Mouse (Mus musculus) mesoderm, embryonic 11.5 days (tissue): ENCODE data around the gene Plcb1.
A peak's percentile ranks its signal among the peaks of the same experiment; 100 is the strongest.

ENCODE experiments used
- DNase-seq: peaks from one replicate; pipeline ENCODE4 v3.0.0-alpha.2; 2012; ENCODE audit warnings: low read depth, low spot score

Gene Plcb1

DNA sequence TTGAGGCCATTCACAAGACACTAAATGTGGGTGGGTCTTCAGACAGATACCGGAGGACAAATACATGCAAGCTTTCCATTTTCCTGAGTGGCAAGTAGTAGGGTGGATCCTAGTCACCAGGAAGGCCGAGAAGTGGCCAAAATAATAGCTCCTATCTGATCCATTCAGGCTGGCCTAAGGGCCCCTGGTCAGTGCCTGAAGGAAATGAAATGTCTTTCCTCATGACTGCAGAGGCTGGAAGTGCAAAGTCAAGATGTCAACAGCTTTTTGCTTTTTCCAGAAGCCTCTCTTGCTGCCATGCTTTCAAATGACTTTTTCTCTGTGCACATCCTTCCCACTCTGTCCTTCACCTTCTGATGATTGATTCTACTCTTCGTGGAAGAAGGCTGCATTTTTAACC, 415.0 kb downstream of the Plcb1 start:
- DNase-seq: no peak

DNA sequence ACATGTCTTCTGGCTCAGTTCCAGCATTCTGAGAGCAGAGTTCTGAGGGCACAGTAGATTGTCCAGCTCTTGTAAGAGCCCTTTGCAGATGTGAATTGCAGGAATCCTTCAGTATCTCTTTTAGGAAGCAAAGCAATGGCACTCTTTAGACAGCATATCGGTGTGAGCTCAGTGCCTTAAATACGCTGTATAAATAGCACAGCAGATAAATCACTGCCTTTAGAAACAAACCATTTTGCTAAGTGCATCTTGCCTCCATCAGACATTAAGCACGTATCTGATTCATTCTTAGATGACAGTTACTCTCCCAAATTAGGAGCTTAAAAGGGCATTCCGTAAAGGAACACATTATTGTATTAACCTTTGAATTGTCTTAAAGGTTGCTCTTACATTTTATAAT, 416.5 kb downstream of the Plcb1 start:
- no peak for DNase-seq

DNA sequence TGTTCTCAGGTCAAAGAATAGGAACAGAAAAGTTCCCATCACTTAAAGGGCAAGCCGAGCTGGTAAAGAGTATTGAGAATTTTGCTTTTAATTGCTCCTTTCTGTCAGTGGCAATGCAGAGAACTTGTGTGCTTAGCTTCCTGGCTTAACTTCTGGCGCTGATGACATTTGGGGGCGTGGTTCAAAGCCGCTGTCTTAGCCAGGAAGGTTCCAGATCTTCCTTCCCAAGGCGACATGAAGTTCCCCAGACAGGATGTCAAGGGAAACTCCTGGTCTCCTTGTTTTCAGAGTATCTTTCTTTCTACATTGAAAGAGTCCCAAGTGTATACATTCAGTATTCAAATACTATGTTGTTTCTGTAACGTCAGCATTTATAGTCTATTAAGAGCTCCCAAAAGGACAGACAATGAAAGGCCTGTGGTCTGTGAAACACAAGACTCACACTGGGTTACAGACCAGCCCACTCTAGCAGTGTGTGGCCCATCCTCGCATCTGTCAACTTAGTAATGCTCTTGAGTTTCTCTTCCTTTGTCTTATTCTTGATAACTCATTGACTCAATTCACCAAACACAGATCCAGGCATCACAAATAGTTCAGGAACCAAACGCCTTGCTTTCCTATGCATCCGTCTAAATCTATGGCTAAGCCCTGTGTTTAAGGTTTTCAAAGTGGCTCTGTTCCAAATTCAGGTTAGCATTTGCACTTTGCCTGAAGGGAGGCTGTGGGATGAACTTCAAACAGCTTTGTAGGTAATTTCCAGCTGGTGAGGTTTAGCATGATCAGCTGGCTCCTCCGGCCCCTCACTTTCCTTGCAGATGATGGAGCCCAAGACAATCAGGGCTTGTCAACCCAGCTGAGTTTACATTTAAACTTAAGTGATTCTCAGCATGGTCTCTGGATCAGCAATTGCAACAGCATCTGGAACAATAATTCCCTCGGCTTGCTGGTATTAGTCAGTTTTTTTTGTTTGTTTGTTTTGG, 418.6 kb downstream of the Plcb1 start:
- DNase-seq: no peak

DNA sequence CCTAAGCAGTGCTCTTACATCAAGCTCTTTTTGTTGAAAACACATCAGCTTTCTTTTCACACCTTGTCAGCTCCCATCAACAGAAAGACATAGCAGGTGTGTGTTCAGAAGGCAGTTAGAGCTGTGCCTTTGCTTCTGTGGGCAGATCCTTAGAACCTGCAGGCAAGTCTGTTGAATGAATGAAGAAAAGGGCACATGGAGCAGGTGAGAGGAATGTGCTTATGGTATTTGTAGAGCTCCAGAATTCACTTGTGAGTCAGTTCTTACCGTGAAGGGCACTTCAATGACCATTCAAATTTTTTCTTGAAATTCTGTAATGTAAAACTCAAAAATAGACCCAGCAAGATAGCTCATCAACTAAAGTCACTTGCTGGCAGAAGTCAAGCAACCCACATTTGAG, 423.0 kb downstream of the Plcb1 start:
- DNase-seq: no peak

DNA sequence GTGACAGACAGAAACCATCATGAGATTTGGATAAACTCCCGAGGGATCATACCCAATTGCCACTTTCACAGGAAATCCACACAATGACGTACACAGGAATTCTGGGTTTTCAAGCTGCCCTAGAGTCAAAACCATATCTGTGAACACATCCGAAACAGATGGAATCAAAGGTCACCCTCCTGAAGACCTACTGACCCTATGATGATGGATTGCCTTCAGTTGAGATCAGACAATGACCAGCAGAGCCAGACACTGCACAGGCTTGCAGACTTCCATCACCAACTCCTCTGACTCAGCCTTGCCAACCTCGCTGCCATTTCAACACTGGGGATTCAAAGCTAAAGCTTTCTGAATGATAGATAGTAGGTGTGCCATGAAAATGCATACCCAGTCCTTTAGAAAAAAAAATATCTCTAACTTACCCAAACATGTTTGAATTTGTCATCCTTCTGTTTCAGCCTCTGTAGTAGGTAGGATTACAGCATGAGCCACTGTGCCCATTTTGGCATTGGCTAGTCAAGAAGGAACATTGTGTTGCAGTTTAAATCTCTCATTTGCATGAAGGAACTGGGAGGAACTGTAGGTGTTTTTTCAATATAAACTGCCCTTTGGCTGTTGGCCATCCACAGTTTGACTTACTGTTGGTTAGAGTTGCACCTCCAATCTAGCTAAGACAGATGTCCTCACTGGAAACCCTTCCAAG, 429.0 kb downstream of the Plcb1 start:
- DNase-seq: peak; percentile 23

DNA sequence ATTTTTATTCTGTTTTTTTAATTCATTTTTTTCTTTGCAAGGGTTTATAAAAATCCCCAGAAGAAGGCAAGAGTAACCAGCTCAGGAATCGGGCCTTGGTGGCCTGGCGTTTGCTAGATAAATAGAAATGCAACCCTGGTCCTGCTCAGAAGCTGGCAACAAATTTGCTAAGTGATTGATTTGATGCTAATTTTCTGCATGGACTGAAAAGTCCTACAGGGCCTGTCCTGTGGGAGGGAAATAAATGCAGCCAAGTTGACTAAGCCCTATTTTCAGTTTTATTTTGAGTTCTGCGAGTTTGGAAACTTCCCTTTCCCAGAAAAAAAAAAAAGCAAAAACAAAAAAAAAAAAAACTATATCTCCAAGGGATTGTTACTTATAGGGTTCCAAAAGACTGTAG, 433.5 kb downstream of the Plcb1 start:
- no peak for DNase-seq

DNA sequence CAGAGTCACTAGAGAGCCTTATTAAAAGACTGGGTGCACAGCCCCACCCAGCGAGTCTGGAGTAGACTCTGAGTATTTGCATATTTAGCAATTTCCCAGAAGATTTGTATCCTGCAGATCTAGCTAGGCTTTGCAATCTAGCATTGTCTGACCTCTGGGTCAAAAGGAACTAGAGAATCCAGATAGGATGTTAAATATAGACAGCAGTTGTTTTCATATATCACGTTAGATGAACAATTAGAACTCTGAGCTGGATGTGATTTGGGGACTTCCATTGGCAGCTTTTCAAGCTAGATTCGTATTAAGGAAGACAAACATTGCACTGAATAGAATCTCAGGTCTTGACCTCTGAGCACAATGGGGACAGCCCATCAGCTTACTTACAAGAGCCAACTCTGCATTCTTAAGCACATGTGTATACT, 439.7 kb downstream of the Plcb1 start:
- no peak for DNase-seq

DNA sequence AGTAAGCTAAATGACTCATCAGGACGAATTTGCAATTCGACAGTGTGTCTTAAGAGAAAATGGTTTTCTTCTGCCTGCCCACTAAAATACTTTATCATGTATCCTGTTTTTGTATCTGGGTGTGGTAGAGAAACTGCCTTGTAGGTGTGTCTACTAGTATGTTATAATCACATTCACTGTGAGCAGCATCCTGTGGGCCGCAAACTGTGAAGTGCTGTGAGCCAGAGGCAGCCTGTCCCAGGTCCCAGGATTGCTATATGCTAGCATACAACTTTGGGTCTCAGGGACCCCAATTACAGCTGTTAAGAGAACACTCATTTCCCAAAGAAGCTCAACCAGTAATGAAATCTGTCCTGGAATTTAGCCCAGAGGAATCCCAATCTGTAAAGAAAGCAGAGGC, 444.4 kb downstream of the Plcb1 start:
- no peak for DNase-seq

DNA sequence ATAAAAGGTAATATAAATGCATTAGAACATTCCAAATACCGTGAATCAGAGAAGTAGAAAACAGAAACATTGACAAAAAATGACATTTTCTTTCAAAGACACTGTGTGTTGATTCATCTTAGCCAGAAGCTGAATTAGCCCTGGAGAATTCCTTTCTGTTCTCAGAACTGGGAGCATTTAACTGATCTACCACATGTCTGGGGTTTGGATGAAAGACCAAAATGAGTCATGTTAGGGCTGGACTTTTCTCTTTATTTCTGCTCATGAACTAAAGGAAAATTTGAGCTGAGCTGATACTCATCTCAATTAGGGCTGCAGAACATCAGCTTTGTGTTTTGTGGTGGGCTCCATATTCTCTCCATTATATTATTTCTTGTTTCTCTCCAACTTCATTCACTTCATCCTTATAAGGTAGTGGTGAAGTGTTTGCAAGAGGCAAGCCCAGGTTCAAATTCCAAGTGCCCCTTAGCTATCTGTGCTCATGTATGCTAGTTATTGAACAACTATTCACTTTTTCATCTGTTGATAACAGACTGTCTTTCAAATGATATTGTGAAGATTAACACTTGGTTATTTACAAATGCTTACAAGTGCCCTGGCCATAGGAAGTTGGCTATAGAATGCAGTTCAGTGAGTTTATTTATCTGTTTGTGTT, 456.9 kb downstream of the Plcb1 start:
- DNase-seq: no peak

DNA sequence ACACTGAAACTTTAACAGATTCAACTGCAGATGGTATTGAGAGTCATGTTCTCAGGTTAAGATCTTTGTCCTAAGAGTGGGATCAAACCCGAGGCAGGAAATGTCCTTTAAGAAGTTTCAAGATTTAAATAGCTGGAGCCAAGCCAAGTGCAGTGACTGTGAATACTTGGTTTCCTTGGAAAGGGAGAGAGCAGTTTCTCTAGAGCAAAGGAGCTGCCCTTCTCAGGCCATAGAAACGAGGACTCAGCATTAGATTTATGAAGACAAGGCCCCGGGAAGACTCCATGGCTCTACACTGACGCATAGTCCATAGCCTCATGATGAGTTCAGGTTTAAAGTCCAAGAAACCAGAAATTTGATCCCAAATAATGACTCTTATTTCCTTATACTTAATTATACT, 457.9 kb downstream of the Plcb1 start:
- no peak for DNase-seq

DNA sequence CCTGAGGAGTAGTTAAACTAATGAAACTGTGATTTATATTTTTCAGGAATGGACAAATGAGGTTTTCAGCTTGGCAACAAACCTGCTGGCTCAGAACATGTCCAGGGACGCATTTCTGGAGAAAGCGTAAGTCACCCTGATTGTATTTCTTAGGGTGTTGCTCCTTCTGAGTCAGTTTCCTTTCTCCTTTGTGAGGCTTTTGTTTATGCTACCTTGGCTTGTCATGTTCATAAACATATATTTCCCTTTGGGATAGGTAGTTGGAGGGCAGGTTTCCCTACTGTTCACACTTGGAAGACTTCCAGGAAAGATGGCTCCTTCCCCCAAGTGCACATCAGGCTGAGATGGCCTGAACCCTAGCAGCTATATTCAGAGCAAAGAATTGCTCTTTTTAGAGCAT, 464.1 kb downstream of the Plcb1 start:
- no peak for DNase-seq

DNA sequence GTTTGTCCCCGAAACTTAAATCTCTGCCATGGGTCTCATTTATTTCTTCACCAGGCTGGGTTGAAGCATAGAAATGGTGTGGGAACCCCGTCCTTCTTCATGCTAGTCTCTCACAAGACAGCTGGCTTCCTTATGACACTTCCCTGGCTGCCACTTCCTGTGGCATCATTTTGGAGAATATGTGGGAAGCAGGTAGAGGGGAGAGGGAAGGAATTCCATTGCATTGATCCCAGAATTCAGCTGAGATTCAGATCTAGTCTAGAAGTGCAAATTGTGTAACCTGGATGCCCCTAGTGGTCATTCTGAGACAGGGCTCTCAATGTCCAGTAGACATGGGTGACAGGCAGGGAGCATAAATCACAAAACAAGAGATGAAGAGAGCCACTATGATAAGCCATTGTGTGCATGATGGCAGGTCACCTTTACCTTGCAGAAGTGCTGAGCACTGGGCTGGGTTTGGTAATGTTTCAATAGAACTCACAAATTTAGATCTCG, 466.0 kb downstream of the Plcb1 start:
- no peak for DNase-seq

DNA sequence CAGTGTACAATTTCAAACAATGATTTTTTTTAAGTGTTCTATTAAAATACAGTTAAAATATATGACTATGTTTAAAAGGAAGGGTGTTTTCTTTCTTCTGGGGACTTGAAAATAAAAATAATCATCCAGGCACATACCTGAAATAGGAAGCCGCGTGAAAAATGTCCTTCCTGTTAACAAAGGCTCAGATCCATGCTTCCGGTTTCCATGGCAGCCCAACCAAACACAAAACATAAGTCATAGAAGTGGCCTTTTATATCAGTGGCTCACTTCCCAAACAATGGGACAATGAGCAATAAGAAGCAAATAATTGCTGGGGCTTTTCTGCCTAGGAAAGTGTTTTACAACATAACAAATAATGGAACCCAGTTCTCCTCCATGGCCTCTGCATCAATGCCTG, 473.3 kb downstream of the Plcb1 start:
- DNase-seq: peak; percentile 53

DNA sequence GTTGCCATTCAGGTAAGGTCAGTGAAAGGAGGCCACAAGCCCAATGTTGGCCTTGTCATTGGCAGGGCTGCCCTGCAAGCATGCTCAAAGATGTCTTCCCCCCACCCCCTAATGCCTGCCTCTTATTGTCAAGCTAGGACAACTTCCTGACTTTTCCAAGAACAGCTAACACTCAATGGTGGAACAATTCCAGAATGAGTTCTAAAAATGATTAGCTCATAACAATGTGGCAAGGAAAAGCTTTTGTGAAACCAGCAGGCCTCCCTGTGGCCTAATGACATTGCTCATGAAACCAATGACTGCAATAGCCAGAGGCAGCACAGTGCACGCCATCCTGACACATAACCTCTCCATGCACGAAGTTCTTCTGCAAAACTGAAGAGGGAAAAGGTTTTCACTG, 478.1 kb downstream of the Plcb1 start:
- no peak for DNase-seq

DNA sequence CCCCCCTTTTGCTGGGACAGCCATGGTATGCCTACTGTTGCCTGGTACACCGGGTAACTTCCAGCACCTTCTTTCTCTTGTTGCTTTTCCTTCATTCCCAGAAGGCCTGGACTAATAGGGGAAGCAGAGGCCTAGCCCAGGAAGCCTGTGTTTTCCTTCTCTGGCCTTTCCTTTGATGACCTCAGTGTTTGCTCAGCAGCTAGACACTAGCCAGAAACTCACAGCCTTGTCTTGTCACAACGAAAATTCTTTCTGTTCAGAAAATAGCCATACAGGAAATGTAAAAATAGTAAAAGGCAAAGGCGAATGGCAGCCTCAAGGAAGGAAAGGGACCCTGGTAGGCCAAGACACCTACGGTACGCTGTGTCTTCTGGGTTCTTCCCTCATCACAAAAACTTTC, 489.1 kb downstream of the Plcb1 start:
- DNase-seq: no peak

DNA sequence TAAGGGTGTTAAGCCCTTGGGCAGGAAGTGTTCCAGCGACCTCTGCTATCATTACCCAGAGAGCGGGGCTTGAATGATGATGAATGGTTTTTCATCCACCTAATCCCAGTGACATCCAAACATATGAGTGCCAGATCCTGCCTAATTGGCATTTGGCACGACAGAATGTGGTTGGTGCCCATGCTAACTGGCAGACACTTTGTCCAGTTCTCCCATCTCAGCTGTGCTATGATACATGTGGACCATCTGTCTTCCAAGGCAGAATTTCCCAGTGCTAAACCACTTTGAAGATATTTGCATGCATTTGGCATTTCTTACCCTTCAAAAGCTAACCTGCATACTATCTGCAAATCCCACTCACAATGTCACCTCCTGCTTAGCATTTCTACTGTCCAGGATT, 492.6 kb downstream of the Plcb1 start:
- DNase-seq: no peak

DNA sequence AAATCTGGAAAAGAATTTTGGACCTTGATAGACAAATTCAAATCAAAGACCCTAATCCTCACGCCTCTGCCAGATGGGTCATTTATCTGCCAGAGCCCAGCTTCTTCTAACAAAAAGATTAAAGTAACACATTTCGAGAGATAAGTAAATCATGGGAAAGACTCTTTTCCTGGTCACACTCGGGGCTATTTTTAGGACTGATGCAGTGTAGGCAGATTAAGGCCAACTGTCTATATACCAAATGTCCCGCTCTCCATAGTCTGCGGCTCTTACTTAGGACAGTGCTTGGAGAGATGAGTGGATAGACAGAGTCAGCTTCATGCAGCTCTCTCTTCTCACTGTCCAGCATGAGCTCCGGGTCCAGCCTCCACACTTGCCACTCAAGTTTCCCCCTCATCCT, 493.2 kb downstream of the Plcb1 start:
- DNase-seq: no peak

DNA sequence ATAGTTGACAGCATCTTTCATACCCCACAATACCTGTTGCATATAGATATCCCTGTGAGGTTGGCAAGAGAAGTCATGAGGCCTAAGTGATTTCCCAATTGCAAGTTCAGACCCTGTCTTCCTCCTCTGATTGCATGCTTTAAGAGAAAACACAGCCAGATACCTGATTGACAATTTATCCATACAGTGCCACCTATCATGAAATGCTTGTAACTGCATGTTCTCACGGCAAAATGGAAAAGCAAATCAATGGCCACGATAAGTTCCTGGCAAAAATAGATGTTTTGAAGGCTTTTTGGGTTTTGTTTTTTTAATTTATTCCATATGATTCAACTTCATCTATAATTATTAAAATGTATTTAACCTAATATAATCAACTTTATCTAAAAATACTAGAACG, 497.9 kb downstream of the Plcb1 start:
- no peak for DNase-seq

DNA sequence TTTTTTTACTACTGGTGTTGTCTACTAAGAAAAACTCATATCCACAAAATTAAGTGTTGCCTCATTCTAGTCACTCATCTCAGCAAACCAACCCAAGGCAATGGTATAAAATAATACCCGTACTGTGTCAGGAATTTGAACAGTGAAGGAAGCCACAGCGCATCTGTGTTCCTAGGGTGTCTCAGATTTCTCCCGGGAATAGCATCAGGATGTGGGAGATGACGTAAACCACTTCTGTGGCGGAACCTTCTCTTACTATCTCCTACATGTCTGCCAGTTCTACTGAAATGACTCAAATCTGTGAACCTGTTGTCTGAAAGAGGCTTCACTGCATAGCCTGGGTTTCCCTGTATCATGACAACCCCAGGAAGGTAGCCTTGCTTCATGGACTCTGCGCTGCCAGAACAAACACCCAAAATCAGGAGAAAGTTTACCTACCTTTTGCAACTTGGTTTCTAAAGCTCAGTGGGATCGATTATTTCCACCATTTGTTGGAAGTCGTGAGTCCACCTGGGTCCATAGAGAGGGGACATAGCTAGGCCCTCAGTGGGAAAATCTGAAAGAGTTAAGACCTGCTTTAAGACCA, 510.4 kb downstream of the Plcb1 start:
- DNase-seq: no peak

DNA sequence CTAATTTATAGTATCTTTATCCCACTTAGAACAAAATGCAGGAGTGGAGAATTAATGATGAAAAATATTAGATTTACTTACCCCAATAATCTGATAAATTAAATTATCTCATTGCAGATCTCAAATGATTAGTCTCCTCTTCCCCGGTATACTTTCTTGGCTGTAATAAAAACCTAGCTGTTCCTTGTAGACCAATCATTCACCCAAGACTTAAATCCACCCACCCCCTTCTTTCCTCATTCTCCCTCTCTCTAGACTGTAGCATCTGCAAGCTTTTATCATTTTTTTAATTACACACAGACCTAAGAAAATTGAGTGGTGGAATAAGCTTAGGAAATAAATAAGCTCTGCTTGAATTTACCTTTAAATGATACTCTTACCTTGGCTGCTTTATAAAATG, 514.6 kb downstream of the Plcb1 start:
- DNase-seq: no peak

DNA sequence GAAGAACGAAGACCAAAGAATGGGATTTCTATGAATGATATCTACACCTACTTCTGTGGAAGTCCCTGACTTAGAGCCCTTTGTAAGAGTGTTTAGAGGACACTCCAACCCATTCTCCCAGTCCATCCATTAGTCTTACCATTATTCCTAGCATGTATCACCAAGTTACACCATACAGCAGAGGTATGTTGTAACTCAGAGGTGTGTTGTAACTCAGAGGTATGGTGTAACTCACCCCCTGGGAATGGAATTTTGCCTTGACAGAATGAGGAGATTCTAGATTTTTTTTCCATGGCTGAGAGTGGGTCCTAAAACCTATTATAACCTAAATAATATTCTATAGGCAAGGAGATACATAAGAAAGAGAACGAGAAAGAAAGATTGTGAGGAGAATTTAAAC, 516.6 kb downstream of the Plcb1 start:
- DNase-seq: no peak

DNA sequence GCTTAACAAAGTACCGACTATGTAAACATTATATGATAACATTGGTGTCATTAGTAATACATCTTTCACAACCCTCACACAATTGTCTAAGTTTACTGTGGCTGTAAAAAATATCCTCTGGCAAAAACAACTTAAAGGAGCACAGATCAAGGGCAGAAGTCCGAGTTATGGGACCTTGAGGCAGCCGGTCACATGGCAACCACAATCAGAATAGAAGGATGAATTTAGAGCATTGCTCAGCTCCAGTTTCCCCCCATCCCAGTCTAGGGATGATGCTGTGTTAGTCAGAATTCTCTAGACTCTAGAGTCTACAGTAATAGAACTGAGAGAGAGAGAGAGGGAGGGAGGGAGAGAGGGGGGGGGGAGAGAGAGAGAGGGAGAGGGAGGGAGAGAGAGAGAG, 519.3 kb downstream of the Plcb1 start:
- no peak for DNase-seq
